Mouse (Mus musculus) megakaryocyte, embryonic 14.5 days (primary cell): ENCODE measurements around the gene Iqcm. TPM values are rescaled to one million over a fixed set of nuclear protein-coding genes. Genes with fewer than 3 reads are reported as not detected.
"Not testable (repeated sequence)": the region's sequence is repeated elsewhere in the genome, so short reads cannot be mapped to it uniquely, and the experiment has no call there.

Experiments used
- H3K27me3 ChIP-seq: replicated peaks from 2 replicates; pipeline ENCODE3; 2012; ENCODE audit warnings: inconsistent platforms
- H3K36me3 ChIP-seq: replicated peaks from 2 replicates; pipeline ENCODE3; 2012; ENCODE audit warnings: low read length, inconsistent platforms, mixed read lengths
- H3K4me1 ChIP-seq: 2 replicates; pipeline ENCODE4 v1.6.1; 2012; ENCODE audit warnings: inconsistent platforms
- H3K4me3 ChIP-seq: replicated peaks from 2 replicates; pipeline ENCODE3; 2012; ENCODE audit warnings: moderate library complexity, mild to moderate bottlenecking, inconsistent platforms
- H3K9me3 ChIP-seq: 2 replicates; pipeline ENCODE4 v1.6.1; 2012; ENCODE audit warnings: inconsistent platforms
- FLI1 ChIP-seq: IDR thresholded peaks from 2 replicates; pipeline ENCODE4 v1.6.1; 2012; ENCODE audit warnings: low read length, inconsistent platforms, mixed read lengths
- GATA1 ChIP-seq: IDR thresholded peaks from 3 replicates; pipeline ENCODE4 v1.6.1; 2012; ENCODE audit warnings: mixed read lengths, low read length, inconsistent platforms, borderline replicate concordance
- polyA plus RNA-seq: library from polyadenylated mRNA; stranded (reverse); fragments of >175 nt; gene quantifications from 2 replicates; pipeline ENCODE4 v1.2.3, GENCODE M21; 2012; ENCODE audit warnings: low replicate concordance; ENCODE audit not compliant: insufficient read depth

The Iqcm gene
- polyA plus RNA-seq, result not detected in 2 replicates

GRCm38 (mm10) chr8:75448394-75448793, at the start of gene Iqcm:
Gene Iqcm (plus strand): TSS chr8:75448694.
- TF ChIP-seq FLI1, result no peak
- TF ChIP-seq GATA1, result no peak
- Histone ChIP-seq H3K4me3 (no peak within 1 kb of the TSS), H3K27me3 (no peaks in the 10 kb centered on the region), H3K9me3 (peaks cover 9% of the 10 kb centered on the region), H3K36me3 (no peaks in the 10 kb centered on the region), H3K4me1 (no peaks in the 10 kb centered on the region)

GRCm38 (mm10) chr8:75406489-75406888, 42.0 kb upstream of the Iqcm start, which contains the start of gene Gm10358:
Gene Gm10358 (minus strand): TSS chr8:75406589.
- TF ChIP-seq FLI1 (no peak), GATA1 (no peak)
- 0 out of 2 replicates have a peak, but pooled peaks cover 5% of the 10 kb centered on the region for H3K9me3 ChIP-seq
- no peaks in the 10 kb centered on the region for H3K36me3 ChIP-seq
- H3K4me1 ChIP-seq, result no peaks in the 10 kb centered on the region
- H3K27me3 ChIP-seq, result no peaks in the 10 kb centered on the region
- H3K4me3 ChIP-seq, result no peak within 1 kb of the TSS

- H3K27me3 ChIP-seq, H3K4me1 ChIP-seq, H3K9me3 ChIP-seq, H3K4me3 ChIP-seq, H3K36me3 ChIP-seq: not testable (repeated sequence)
Observed at GRCm38 (mm10) chr8:75415696-75416095, 32.8 kb upstream of the Iqcm start.

GRCm38 (mm10) chr8:75476756-75477155, 28.3 kb downstream of the Iqcm start:
- Histone ChIP-seq H3K4me3 (no peak overlapping the region), H3K36me3 (no peaks in the 10 kb centered on the region), H3K9me3 (peaks cover 7% of the 10 kb centered on the region; the same call in 1 of the 2 replicates), H3K4me1 (no peaks in the 10 kb centered on the region), H3K27me3 (no peaks in the 10 kb centered on the region)
- TF ChIP-seq FLI1, result no peak
- TF ChIP-seq GATA1, result no peak

GRCm38 (mm10) chr8:75489035-75489678, 40.7 kb downstream of the Iqcm start:
- no peak for TF ChIP-seq FLI1
- TF ChIP-seq GATA1, result no peak

GRCm38 (mm10) chr8:75509299-75509698, 60.8 kb downstream of the Iqcm start:
- Histone ChIP-seq H3K9me3 (no peaks in the 10 kb centered on the region), H3K27me3 (no peaks in the 10 kb centered on the region), H3K4me1 (no peaks in the 10 kb centered on the region), H3K36me3 (no peaks in the 10 kb centered on the region), H3K4me3 (no peak overlapping the region)
- TF ChIP-seq FLI1, result no peak
- TF ChIP-seq GATA1, result no peak

More at GRCm38 (mm10) chr8:75489035-75489678, 40.7 kb downstream of the Iqcm start:
- H3K4me1 ChIP-seq, result no peaks in the 10 kb centered on the region
- no peak overlapping the region for H3K4me3 ChIP-seq
- no peaks in the 10 kb centered on the region for H3K27me3 ChIP-seq
- no peaks in the 10 kb centered on the region for H3K36me3 ChIP-seq
- H3K9me3 ChIP-seq, result 0 out of 2 replicates have a peak, but pooled peaks cover 8% of the 10 kb centered on the region

GRCm38 (mm10) chr8:75513786-75514185, 65.3 kb downstream of the Iqcm start:
- TF ChIP-seq GATA1 (no peak), FLI1 (no peak)
- no peaks in the 10 kb centered on the region for H3K4me1 ChIP-seq
- H3K36me3 ChIP-seq, result no peaks in the 10 kb centered on the region
- H3K4me3 ChIP-seq, result no peak overlapping the region
- H3K9me3 ChIP-seq, result 0 out of 2 replicates have a peak, but pooled peaks cover 2% of the 10 kb centered on the region
- H3K27me3 ChIP-seq, result no peaks in the 10 kb centered on the region

GRCm38 (mm10) chr8:75549284-75549683, 100.8 kb downstream of the Iqcm start:
- Histone ChIP-seq H3K27me3 (no peaks in the 10 kb centered on the region), H3K36me3 (no peaks in the 10 kb centered on the region), H3K9me3 (peaks cover 7% of the 10 kb centered on the region; the same call in 1 of the 2 replicates), H3K4me1 (no peaks in the 10 kb centered on the region), H3K4me3 (no peak overlapping the region)
- TF ChIP-seq GATA1 (no peak), FLI1 (no peak)

GRCm38 (mm10) chr8:75596281-75596680, 147.8 kb downstream of the Iqcm start:
- Histone ChIP-seq H3K4me1 (no peaks in the 10 kb centered on the region), H3K36me3 (no peaks in the 10 kb centered on the region), H3K4me3 (no peak overlapping the region), H3K27me3 (no peaks in the 10 kb centered on the region), H3K9me3 (peaks cover 3% of the 10 kb centered on the region; the same call in 1 of the 2 replicates)
- TF ChIP-seq FLI1 (no peak), GATA1 (no peak)

- Histone ChIP-seq H3K4me1 (no peaks in the 10 kb centered on the region), H3K36me3 (no peaks in the 10 kb centered on the region), H3K27me3 (no peaks in the 10 kb centered on the region), H3K4me3 (no peak overlapping the region), H3K9me3 (peaks cover 21% of the 10 kb centered on the region)
- TF ChIP-seq FLI1 (no peak), GATA1 (no peak)
Observed at GRCm38 (mm10) chr8:75642958-75643357, 194.5 kb downstream of the Iqcm start.
